Mouse (Mus musculus) stomach, postnatal 0 days (tissue): ENCODE measurements around the gene Ptpro.

Experiments
- CTCF ChIP-seq: IDR thresholded peaks from 2 replicates; pipeline ENCODE4 v1.5.1; 2016; ENCODE audit warnings: antibody characterized with exemption, low read depth, mild to moderate bottlenecking, moderate library complexity
- EP300 ChIP-seq: optimal IDR thresholded peaks from 2 replicates; pipeline ENCODE3; 2016; ENCODE audit warnings: antibody characterized with exemption

DNA sequence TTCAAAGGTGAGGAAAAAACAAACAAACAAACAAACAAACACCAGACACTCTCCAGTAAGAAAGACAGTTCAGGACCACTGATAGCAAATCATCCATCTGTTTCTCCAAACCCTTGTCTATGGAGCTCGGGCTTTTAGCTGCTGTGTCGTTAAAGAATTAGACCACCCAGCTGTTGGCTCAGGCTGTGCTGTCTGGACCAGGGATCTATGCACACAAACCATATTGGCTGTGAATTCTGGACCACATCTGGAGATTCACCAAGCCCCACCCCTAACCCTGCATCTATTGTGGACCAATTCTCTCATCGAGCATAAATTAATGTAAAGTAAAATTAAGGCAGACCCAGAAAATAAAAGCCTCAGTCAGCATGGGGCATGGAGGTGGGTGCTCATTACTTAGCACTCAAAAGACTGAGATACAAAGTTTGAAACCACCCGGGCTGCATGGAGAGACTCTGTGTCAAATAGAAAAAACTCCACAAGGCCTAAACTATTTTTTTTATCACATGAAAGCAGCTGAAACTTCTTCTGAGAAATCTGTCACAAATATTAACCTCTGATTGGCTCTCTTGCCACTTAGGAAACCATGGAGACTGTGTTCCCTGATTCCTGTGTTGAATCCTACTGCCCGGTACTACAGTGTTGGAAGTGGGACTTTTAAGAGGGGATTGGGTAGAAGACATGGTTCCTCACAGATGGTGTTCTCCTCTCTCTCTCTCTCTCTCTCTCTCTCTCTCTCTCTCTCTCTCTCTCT is 91.7 kb downstream of the Ptpro start:
- TF ChIP-seq CTCF (no peak), EP300 (no peak)
